Mouse (Mus musculus): ENCODE data around the gene Gm11172. TPM values are rescaled to one million over a fixed set of nuclear protein-coding genes. Genes with fewer than 3 reads are reported as not detected.

The Gm11172 gene
- total RNA-seq, 1 experiment from 2014 or later = not detected

Other genes with a start within 250 kb of the Gm11172 start
- gene Socs1, start 27.4 kb upstream of the Gm11172 start, total RNA-seq (2021) = 2.8 and 2.9 TPM in 2 replicates
- gene Tnp2, start 24.3 kb upstream of the Gm11172 start, total RNA-seq (2021) = not detected in 2 replicates
- gene Prm3, start 22.0 kb upstream of the Gm11172 start, total RNA-seq (2021) = not detected in 2 replicates
- not detected in 2 replicates for gene Prm2, start 16.8 kb upstream of the Gm11172 start, total RNA-seq (2021)
- not detected in 2 replicates for gene Prm1, start 7.1 kb upstream of the Gm11172 start, total RNA-seq (2021)
- 1.7 and 2.1 TPM in 2 replicates for gene Rmi2, start 22.1 kb downstream of the Gm11172 start, total RNA-seq (2021)
- 12.5 and 16.7 TPM in 2 replicates for gene Snn, start 248.0 kb downstream of the Gm11172 start, total RNA-seq (2021)

Data from adrenal gland, postnatal 25 days (tissue).